Mouse (Mus musculus) left cerebral cortex, adult 2 months (tissue): ENCODE results near the gene Kank1. TPM values are rescaled to one million over a fixed set of nuclear protein-coding genes. Genes with fewer than 3 reads are reported as not detected.

Source experiments
- DNase-seq, 2 experiments: peaks; one replicate each; pipeline ENCODE4 v3.0.0; 2021 to 2022; ENCODE audit warnings: low spot score in 2 of 2, mixed read lengths in 1 of 2; ENCODE audit errors: extremely low spot score in 1 of 2
- H3K27ac ChIP-seq: fragments of 200-600 bp; 2 replicates; pipeline ENCODE4 v1.8.1; 2022
- H3K4me3 ChIP-seq: fragments of 200-600 bp; 2 replicates; pipeline ENCODE4 v1.8.1; 2022
- CTCF ChIP-seq: fragments of 200-600 bp; IDR thresholded peaks from 2 replicates; pipeline ENCODE4 v1.8.1; 2022; ENCODE audit warnings: antibody characterized with exemption, mild to moderate bottlenecking, moderate library complexity
- intact Hi-C: fragments of 180-260 bp; cut with DNase I; formaldehyde crosslinking; loops from one replicate; pipeline ENCODE4 v1.15.1; 2025
- long read RNA-seq, 2 experiments: library from polyadenylated mRNA; stranded (forward); transcript quantifications; one replicate each; pipeline ENCODE4 v2.0.0; 2021; ENCODE audit warnings: borderline mapping rate in 2 of 2
- total RNA-seq, 2 experiments: library from RNA; stranded (reverse); gene quantifications; 2 replicates each; pipeline ENCODE4 v1.2.3; 2021

The Kank1 gene
- 10 to 100 TPM; 14.1 to 20.0 TPM for total RNA-seq
- long read RNA-seq, experiment 1, full-length matches to known transcripts, result 2 of 32 reads
- long read RNA-seq, experiment 1, partial matches to known transcripts, result 13 of 32 reads
- long read RNA-seq, experiment 1, other reads (novel, unspliced or antisense), result 17 of 32 reads
- long read RNA-seq, experiment 2, full-length matches to known transcripts, result 2 of 32 reads
- long read RNA-seq, experiment 2, partial matches to known transcripts, result 10 of 32 reads
- long read RNA-seq, experiment 2, other reads (novel, unspliced or antisense), result 20 of 32 reads

DNA sequence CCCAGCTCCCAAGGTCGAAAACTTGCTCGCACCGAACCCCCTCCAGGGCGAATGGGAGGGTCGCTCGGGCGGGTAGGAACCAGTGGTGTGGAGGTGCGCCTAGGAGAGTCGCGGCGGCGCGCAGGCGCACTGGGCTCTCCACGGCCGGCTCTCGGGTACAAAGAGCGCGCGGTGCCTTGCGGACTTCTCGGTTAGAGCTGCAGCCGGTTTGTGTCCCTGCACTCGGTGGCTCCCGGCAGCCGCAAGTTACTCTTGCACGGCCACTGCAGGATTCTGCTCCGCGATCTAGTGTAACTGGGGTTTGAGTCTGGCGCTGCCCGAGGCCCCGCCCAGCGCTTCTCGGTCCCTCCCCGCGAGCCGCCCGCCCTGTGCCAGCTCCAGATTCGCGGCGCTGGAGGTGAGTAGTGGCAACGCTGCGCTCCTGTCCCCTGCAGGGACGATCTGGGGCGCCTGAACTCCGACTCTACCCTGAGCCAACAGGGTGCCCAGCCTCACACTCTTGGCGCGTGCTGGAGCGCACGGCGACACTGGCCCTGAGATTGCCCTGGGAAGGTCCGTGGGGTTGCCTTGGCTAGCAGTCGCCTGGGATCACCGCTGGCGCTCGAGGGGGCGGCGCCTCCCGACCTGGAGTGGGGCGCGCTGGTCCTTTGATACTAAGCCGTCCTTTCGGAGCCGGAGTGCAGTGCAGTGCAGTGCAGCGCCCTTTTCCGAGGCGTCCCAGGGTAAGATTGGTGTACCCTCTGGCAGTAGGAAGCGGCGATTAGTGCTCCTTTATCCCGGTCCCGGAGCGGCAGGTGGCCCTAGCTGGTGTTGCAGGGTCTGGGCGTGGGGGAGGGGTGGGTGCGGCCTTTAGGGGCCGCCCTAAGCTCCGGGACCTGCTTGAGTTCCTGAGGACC is at the start of gene Kank1:
TSS of gene Kank1 (plus strand) at position 380 of the 896 bp plus-strand sequence.
- peak; percentile 56 to 58 for DNase-seq
- no peak for TF ChIP-seq CTCF
- intact Hi-C loops, result loop anchor here (5.0 kb wide), 1 partner anchor 105 kb away; no protein-coding TSS in a partner anchor
- peak within 1 kb of the TSS; percentile 61 for H3K27ac ChIP-seq
- H3K4me3 ChIP-seq, result peak within 1 kb of the TSS; percentile 56

DNA sequence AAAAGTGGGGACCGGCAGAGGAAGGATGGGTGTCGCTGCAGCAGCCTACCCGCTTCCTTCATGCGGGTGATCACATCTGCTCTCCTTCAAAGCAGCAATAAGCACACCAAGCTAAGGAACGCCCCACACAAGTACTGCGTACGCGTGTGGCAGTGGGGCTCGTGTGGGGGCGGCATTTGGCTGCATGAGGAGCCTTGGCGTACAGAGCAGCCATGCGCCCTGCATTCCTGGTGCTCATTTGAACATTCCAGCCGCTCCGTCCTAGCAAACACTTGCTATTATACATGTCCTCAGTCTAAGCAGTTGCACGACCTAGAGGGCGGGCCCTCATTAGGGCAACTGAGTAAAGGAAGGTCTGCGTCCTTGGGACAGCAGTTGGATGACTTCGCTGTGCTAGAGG is 49.1 kb upstream of the Kank1 start:
- TF ChIP-seq CTCF, result no peak
- Histone ChIP-seq H3K4me3 (no peak overlapping the region), H3K27ac (no peak overlapping the region)
- intact Hi-C loops, result no loop called here
- DNase-seq, result peak in 1 of 2 experiments; percentile 17

DNA sequence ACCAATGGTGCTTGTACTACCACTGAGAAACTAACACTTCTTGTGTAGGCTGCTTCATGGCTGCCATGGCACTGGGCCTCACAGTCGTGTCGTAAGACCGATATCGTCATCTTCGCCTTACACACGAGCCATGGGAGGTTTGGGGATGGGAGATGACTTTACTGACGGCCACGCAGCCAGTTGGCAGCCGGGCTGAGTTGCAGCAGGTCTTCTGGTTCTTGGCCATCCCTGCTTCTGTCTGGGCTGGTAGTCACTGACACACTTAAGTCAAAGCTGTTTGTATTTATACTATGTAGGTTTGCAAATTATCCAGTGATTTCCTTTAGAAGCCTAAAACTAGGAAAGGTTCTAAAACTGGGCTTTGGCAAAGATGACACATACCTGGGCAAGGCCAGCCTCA is 43.0 kb upstream of the Kank1 start:
- H3K27ac ChIP-seq, result no peak overlapping the region
- intact Hi-C loops, result no loop called here
- DNase-seq, result no peak
- no peak overlapping the region for H3K4me3 ChIP-seq
- TF ChIP-seq CTCF, result no peak

DNA sequence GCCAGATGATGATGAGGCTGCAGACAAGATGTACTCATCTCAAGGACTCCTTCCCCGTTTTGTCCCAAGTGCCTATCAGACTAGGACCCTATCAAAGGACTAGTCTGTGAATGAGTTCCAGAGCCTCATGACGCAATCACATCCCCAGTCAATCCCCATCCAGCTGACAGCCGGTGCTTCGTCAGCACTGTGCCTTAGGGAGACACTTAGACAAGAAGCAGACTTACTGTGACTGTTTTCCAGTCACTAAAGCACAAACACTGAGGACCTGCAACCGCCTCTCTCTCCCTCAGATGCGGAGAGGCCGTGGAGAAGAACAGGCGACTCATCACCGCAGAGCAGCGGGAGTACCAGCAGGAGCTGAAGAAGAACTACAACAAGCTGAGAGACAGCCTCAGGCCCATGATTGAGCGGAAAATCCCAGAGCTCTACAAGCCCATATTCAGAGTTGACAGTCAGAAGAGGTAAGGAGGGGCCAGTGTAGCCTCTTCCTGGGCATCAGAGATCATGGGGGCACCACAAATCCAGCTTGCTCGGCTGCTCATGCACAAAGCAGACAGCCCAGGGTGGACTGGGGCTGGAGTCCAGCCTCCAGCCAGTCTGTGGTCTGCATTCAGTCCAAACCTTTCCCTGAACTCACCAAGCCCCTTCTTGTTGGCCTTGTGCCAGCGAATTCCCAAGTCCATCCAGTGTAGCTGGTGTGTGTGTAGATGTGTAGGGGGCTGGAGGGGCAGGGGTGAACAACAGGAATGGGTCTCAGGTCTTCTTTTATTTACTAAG is 36.5 kb upstream of the Kank1 start:
- no peak overlapping the region for H3K4me3 ChIP-seq
- intact Hi-C loops, result no loop called here
- no peak overlapping the region for H3K27ac ChIP-seq
- no peak for DNase-seq
- no peak for TF ChIP-seq CTCF

DNA sequence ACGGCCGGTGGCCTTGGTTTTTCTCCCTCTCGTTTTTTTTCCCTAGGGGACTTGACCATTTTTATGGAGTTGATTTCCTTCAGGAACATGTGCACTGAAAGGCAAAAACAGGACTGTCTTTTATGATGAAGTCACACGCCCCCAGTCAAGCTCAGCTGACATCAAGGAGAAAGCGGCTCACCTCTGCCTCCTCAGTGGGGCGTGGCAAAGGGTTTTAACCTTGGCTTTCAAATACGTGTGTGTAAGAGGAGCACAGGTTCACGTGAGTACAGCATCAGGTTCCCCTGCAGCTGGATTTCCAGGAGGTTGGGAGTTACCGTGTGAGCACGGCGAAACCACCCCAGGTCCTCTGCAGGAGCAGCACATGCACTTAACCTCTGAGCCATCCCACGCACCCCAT is 33.7 kb upstream of the Kank1 start:
- TF ChIP-seq CTCF, result no peak
- no peak for DNase-seq
- H3K4me3 ChIP-seq, result no peak overlapping the region
- intact Hi-C loops, result no loop called here
- H3K27ac ChIP-seq, result no peak overlapping the region

DNA sequence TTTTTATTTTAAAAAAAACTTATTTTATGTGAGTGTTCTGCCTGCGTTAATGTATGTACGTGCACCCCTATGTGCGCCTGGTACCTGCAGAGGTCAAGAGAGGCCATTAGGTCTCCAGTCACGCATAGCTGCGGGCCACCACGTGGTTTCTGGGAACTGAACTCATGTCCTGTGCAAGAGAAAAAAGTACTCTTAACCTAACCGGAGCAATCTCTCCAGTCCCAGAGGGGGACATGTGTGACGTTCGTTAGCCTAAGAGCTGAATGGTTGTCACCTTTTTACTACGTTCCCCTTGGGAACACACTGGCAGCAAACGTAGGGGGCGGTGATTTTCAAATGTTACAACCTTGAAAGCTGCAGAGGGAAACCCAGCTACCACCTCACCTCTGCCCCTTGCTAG is 29.8 kb upstream of the Kank1 start:
- H3K27ac ChIP-seq, result no peak overlapping the region

DNA sequence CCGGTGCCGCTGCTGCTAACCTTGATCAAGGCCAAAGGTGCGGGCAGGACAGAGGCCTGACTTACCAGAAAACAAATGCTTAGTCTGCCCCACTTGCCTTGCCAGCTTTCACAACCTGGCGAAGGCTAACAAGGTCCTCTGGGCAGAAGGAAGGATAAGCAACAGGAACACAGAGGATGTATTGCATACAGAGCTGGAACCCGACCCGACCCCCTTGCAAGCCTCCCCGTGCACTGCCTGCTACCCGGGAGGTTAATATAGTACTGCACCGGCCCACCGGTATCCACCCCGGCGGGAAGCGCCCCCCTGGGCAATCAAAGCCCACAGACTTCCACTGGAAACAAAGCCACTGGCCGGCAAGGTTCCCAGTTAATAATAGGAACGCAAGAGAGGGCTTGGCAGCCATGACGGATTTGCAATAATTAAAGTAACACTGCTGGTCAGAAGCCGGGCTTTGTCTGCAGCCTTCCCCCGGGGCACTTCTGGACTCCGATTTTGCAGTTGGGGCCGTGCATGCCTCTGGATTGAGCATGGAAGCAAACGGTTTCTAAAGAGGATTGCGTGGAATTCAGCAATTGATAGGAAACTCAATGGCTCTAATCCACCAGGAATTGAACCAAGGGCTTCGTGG is 28.9 kb upstream of the Kank1 start:
- intact Hi-C loops, result no loop called here
- no peak for DNase-seq
- H3K4me3 ChIP-seq, result no peak overlapping the region
- no peak overlapping the region for H3K27ac ChIP-seq
- no peak for TF ChIP-seq CTCF

More for the DNA sequence above, 29.8 kb upstream of the Kank1 start:
- intact Hi-C loops, result no loop called here
- no peak for DNase-seq
- H3K4me3 ChIP-seq, result no peak overlapping the region
- TF ChIP-seq CTCF, result no peak

DNA sequence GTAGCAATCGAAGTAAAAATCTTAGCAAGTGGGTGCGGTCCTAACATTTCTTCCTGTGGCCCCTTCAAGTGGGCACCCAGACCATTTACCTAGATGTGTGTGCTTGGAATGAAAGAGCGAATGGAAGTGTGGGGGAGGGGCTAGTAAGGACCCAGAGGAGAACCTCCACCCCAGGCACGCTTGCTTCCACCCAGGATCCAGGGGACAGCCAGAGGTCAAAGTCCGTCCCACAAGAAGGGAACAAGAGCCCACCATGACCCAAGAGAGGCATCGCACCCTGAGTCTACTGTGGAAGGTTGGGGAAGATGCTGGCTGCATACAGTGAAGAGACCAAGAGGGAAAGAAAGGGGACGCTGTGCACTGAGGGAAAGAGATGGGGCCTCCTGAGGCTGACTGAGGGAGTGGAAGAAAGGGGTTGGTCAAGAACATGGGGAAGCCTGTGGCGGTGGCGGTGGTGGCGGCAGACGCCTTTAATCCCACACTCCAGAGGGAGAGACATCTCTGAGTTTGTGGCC is 28.1 kb upstream of the Kank1 start:
- TF ChIP-seq CTCF, result no peak
- DNase-seq, result no peak
- Histone ChIP-seq H3K27ac (no peak overlapping the region), H3K4me3 (no peak overlapping the region)
- intact Hi-C loops, result no loop called here

DNA sequence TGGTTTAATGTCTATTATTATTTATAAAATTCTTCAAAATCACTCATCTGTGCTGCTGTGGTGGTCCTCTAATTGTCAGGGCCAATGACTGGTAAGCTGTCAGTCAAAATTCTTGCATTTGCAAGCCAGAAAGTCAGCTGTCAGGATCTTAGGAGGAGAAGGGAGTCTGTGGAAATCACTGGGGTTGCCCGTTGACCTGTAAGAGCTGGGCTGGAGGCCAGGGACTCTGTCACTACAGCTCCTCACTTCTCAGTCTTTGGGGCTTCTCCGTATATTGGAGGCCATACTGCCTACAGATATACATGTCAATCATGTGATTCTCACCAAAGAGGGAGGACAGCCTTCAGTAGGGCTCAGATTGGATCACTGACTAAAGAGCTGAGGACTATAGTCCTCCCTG is 16.2 kb upstream of the Kank1 start:
- no peak overlapping the region for H3K27ac ChIP-seq
- no peak overlapping the region for H3K4me3 ChIP-seq
- DNase-seq, result no peak
- no peak for TF ChIP-seq CTCF
- intact Hi-C loops, result no loop called here

DNA sequence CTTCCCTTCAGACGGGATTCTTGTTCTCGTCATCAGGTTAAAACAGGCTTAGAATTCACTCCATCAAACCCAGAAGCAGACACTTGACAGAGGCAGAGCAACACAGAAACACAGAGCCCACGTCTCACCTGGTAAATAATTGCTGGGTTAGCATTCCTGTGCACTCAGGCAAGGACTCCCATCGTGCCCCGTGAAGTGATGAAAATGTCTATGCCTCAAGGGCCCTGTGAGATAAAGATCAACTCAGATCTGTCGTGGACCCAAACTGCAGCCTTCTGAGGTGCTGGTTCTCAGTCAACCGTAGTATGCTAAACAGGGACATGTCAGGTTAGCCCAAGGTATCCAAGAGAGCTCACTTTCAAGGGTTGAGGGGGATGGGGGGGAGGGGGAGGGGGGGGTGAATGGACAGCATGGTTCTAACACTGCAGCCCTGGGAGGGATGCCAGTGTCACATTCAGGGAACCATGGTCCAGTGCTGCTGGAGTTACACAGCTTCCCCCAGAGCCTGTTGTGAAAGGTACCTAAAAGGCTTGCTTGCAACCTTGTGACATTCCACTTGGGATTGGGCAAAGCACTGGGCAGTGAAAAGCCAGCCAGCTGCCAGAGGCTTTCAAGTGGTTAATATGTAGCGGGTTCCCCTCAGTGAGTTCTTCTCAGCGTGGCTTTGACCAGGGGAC is 14.7 kb upstream of the Kank1 start:
- Histone ChIP-seq H3K27ac (no peak overlapping the region), H3K4me3 (no peak overlapping the region)
- intact Hi-C loops, result no loop called here
- no peak for DNase-seq
- TF ChIP-seq CTCF, result no peak
